Comparison of ENCODE assay signal across 13 mouse cellular contexts in genomic region chr7:29681868-29682267, GRCm38 (mm10). TPM values are rescaled to one million over a fixed set of nuclear protein-coding genes. Genes with fewer than 3 reads are reported as not detected.
DNase-seq lines count a peak whose midpoint lies in the region; ATAC-seq and TF ChIP-seq lines count a peak whose summit lies in the region.
"Had no signal": no experiment of that assay in that cellular context is flagged by ENCODE, and none has a peak within 500 bp of the region (broad histone marks: within the 10 kb centered on the region; RNA-seq: fewer than 3 reads in every experiment).

No protein-coding gene starts in this region.

- no peak overlapping the region for H3K9ac ChIP-seq in intestine, postnatal 0 days (ENCODE audit: low read depth, low read length)
- H3K9ac ChIP-seq in intestine, embryonic 15.5 days, result no peak overlapping the region
- no peak overlapping the region for H3K9ac ChIP-seq in midbrain, postnatal 0 days (replicated peaks; ENCODE audit: low read length, poor library complexity, severe bottlenecking)
- H3K9ac ChIP-seq: heart, embryonic 13.5 days; limb, embryonic 12.5 days had no signal

- ATAC-seq in intestine, postnatal 0 days, result no peak
- ATAC-seq in intestine, embryonic 15.5 days, result no peak
- ATAC-seq in midbrain, postnatal 0 days (ENCODE audit: low FRiP score), result no peak

- peak; percentile 67 for DNase-seq in midbrain, postnatal 0 days (ENCODE audit: low spot score)
- no peak for DNase-seq in midbrain, embryonic 10.5 days (ENCODE audit: low spot score)
- peak; percentile 77 for DNase-seq in R1 (ENCODE audit: low read depth, low spot score)
- DNase-seq in retina, postnatal 1 day, result peak; percentile 60
- DNase-seq in adrenal gland, postnatal 25 days, result no peak
- no peak for DNase-seq in adrenal gland, postnatal 4 days (ENCODE audit: low spot score in 2 of 2)
- DNase-seq: adrenal gland, adult 2 months had no signal

- H3K4me3 ChIP-seq in intestine, postnatal 0 days (ENCODE audit: low read depth, low read length), result no peak overlapping the region
- H3K4me3 ChIP-seq in intestine, embryonic 15.5 days (replicated peaks), result no peak overlapping the region
- H3K4me3 ChIP-seq in midbrain, postnatal 0 days (ENCODE audit: low read depth, low read length), result no peak overlapping the region
- no peak overlapping the region for H3K4me3 ChIP-seq in midbrain, embryonic 10.5 days
- H3K4me3 ChIP-seq: heart, embryonic 13.5 days; limb, embryonic 12.5 days had no signal

- H3K4me2 ChIP-seq in intestine, postnatal 0 days (replicated peaks; ENCODE audit: low read depth), result no peak overlapping the region
- H3K4me2 ChIP-seq in intestine, embryonic 15.5 days (replicated peaks), result no peak overlapping the region
- H3K4me2 ChIP-seq in midbrain, postnatal 0 days (ENCODE audit: low read depth, low read length, poor library complexity, severe bottlenecking), result no peak overlapping the region
- H3K4me2 ChIP-seq: heart, embryonic 13.5 days; limb, embryonic 12.5 days had no signal

- no peaks in the 10 kb centered on the region for H3K9me3 ChIP-seq in intestine, postnatal 0 days (ENCODE audit: control insufficient read depth)
- H3K9me3 ChIP-seq in intestine, embryonic 15.5 days, result no peaks in the 10 kb centered on the region
- no peaks in the 10 kb centered on the region for H3K9me3 ChIP-seq in midbrain, postnatal 0 days (ENCODE audit: low read length)
- peaks cover 57% of the 10 kb centered on the region for H3K9me3 ChIP-seq in midbrain, embryonic 10.5 days (replicated peaks)

- no peaks in the 10 kb centered on the region for H3K36me3 ChIP-seq in intestine, postnatal 0 days (ENCODE audit: control insufficient read depth, insufficient read depth)
- H3K36me3 ChIP-seq in intestine, embryonic 15.5 days, result no peaks in the 10 kb centered on the region
- no peaks in the 10 kb centered on the region for H3K36me3 ChIP-seq in midbrain, postnatal 0 days (ENCODE audit: insufficient read depth, low read length)
- H3K36me3 ChIP-seq in midbrain, embryonic 10.5 days, result no peaks in the 10 kb centered on the region
- H3K36me3 ChIP-seq: heart, embryonic 13.5 days; limb, embryonic 12.5 days had no signal

- no peak overlapping the region for H3K27ac ChIP-seq in intestine, postnatal 0 days (ENCODE audit: low read depth, low read length)
- H3K27ac ChIP-seq in intestine, embryonic 15.5 days, result no peak overlapping the region
- H3K27ac ChIP-seq in midbrain, postnatal 0 days (ENCODE audit: low read depth, low read length), result no peak overlapping the region
- no peak overlapping the region for H3K27ac ChIP-seq in midbrain, embryonic 10.5 days (replicated peaks)
- H3K27ac ChIP-seq: heart, embryonic 13.5 days; limb, embryonic 12.5 days had no signal

- no peaks in the 10 kb centered on the region for H3K27me3 ChIP-seq in intestine, postnatal 0 days (replicated peaks; ENCODE audit: control insufficient read depth, insufficient read depth, low read length)
- no peaks in the 10 kb centered on the region for H3K27me3 ChIP-seq in intestine, embryonic 15.5 days (replicated peaks)
- H3K27me3 ChIP-seq in midbrain, postnatal 0 days (ENCODE audit: insufficient read depth, low read length), result no peaks in the 10 kb centered on the region
- H3K27me3 ChIP-seq in midbrain, embryonic 10.5 days (ENCODE audit: low read depth, poor library complexity, severe bottlenecking), result no peaks in the 10 kb centered on the region
- H3K27me3 ChIP-seq: heart, embryonic 13.5 days; limb, embryonic 12.5 days had no signal

- 60% methylated on average over 3 of the region's 3 CpGs for WGBS in intestine, postnatal 0 days
- 67% methylated on average over 3 of the region's 3 CpGs for WGBS in intestine, embryonic 15.5 days
- WGBS in midbrain, postnatal 0 days, result 60% methylated on average over 3 of the region's 3 CpGs
- WGBS in midbrain, embryonic 10.5 days, result 73% methylated on average over 3 of the region's 3 CpGs

- TF ChIP-seq CTCF in intestine, postnatal 0 days (IDR thresholded peaks at IDR 0.05; ENCODE audit: low read depth), result peak; percentile 61
- TF ChIP-seq CTCF in midbrain, postnatal 0 days (IDR thresholded peaks at IDR 0.05), result peak; percentile 76

- no peaks in the 10 kb centered on the region for H3K4me1 ChIP-seq in intestine, postnatal 0 days (replicated peaks; ENCODE audit: control insufficient read depth, insufficient read depth, low read length)
- H3K4me1 ChIP-seq in intestine, embryonic 15.5 days (replicated peaks), result no peaks in the 10 kb centered on the region
- H3K4me1 ChIP-seq in midbrain, postnatal 0 days (ENCODE audit: insufficient read depth, low read length), result no peaks in the 10 kb centered on the region
- H3K4me1 ChIP-seq in midbrain, embryonic 10.5 days, result no peaks in the 10 kb centered on the region
- H3K4me1 ChIP-seq: heart, embryonic 13.5 days; limb, embryonic 12.5 days had no signal

RNA-seq across cellular contexts. Expression of gene Catsperg2, which starts 45.0 kb away (rescaled TPM):
- not detected in 2 replicates for polyA plus RNA-seq in intestine, postnatal 0 days (2015; fragmentation: Nextera tagmentation; extraction: Ambion mirVana)
- polyA plus RNA-seq in intestine, embryonic 15.5 days (2015; fragmentation: Nextera tagmentation; extraction: Ambion mirVana), result 0.08 TPM in 1 of 2 replicates, not detected in the other
- total RNA-seq in midbrain, postnatal 0 days (2014; rRNA removed), result 0.24 and 0.99 TPM in 2 replicates
- polyA plus RNA-seq in midbrain, postnatal 0 days (2015; fragmentation: Nextera tagmentation; extraction: Ambion mirVana), result 0.34 and 0.41 TPM in 2 replicates
- polyA plus RNA-seq in midbrain, embryonic 10.5 days (2016; fragmentation: Nextera tagmentation; extraction: Ambion mirVana), result 0.05 and 0.06 TPM in 2 replicates
- not detected in 2 replicates for total RNA-seq in adrenal gland, postnatal 25 days (2021)
- under 1 TPM; 0.34 to 0.54 TPM for total RNA-seq in adrenal gland, postnatal 4 days (2021)
- total RNA-seq: adrenal gland, adult 2 months; megakaryocyte progenitor cell, adult 5-6 weeks had no signal
- polyA plus RNA-seq: adrenal gland, adult 2 months; heart, embryonic 13.5 days; kidney, embryonic 16.5 days; limb, embryonic 12.5 days had no signal

Comparison
In these comparisons a context has a peak if more than half of its experiments do, and no peak if none do; other contexts are left out.
1. DNase-seq: peak in midbrain, postnatal 0 days (single experiment), R1 (single experiment) and retina, postnatal 1 day (single experiment); none in midbrain, embryonic 10.5 days (single experiment), adrenal gland, postnatal 25 days (single experiment) and adrenal gland, postnatal 4 days (0 of 2).